In the genomic region with DNA sequence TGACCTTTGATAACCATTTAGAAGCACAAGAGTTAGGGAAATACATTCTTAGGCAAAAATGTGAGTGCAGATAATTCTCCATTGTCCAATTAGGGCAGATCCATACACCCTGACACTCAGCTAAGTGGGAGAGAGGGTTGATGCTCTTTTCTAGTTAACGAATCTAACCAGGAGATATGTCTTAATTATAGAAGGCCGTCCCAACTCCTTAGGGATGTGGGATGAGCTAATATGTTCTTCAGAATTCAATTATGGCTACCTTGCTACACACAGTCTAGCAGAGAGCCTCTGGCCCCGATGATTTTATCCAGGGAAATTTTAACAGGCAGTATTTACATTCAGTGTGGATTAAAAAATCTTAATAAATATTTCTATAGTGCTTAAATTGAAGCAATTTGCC, we compare ENCODE assay signal across 18 mouse cellular contexts. TPM values are rescaled to one million over a fixed set of nuclear protein-coding genes. Genes with fewer than 3 reads are reported as not detected.
"Had no signal": no experiment of that assay in that cellular context is flagged by ENCODE, and none has a peak within 500 bp of the region (broad histone marks: within the 10 kb centered on the region; RNA-seq: fewer than 3 reads in every experiment).

No protein-coding gene starts in this region.

- H3K4me3 ChIP-seq: kidney, embryonic 15.5 days; limb, embryonic 13.5 days; liver, embryonic 13.5 days had no signal

- H3K27ac ChIP-seq: kidney, embryonic 15.5 days; limb, embryonic 13.5 days; liver, embryonic 13.5 days; stomach, postnatal 0 days had no signal

- H3K9ac ChIP-seq: kidney, embryonic 15.5 days; limb, embryonic 13.5 days; liver, embryonic 13.5 days had no signal

- H3K36me3 ChIP-seq: kidney, embryonic 15.5 days; limb, embryonic 13.5 days; liver, embryonic 13.5 days had no signal

- H3K4me2 ChIP-seq: kidney, embryonic 15.5 days; limb, embryonic 13.5 days; liver, embryonic 13.5 days had no signal

- H3K9me3 ChIP-seq: kidney, embryonic 15.5 days; limb, embryonic 13.5 days; liver, embryonic 13.5 days had no signal

- ATAC-seq: intestine, embryonic 16.5 days had no signal

- H3K27me3 ChIP-seq: kidney, embryonic 15.5 days; limb, embryonic 13.5 days; liver, embryonic 13.5 days had no signal

- H3K4me1 ChIP-seq: kidney, embryonic 15.5 days; liver, embryonic 13.5 days had no signal

- DNase-seq: kidney, adult 2 months; kidney, postnatal 14 days; left cerebral cortex, postnatal 4 days; liver, embryonic 13.5 days; lung, adult 18-20 months; thymus, postnatal 4 days had no signal

RNA-seq across cellular contexts. Expression of a gene that starts 3.0 kb away (rescaled TPM):
- total RNA-seq: layer of hippocampus, adult 8-10 months; layer of hippocampus, postnatal 14 days; left cerebral cortex, adult 18-20 months; left cerebral cortex, postnatal 10 days; left cerebral cortex, postnatal 4 days; megakaryocyte-erythroid progenitor cell, adult 5-6 weeks; monocyte, adult 5-6 weeks; neutrophil, adult 5-6 weeks had no signal
- polyA plus RNA-seq: kidney, adult 2 months; large intestine, adult 2 months; limb, embryonic 13.5 days had no signal
